Mouse (Mus musculus) megakaryocyte-erythroid progenitor cell, adult 5-6 weeks (primary cell): ENCODE data around the gene Dnajc1. TPM values are rescaled to one million over a fixed set of nuclear protein-coding genes. Genes with fewer than 3 reads are reported as not detected.

ENCODE experiments used
- ATAC-seq: replicated peaks from 2 replicates; pipeline ENCODE4 v1.8.0; 2016; ENCODE audit warnings: mild to moderate bottlenecking, inconsistent platforms; ENCODE audit not compliant: severe bottlenecking, poor library complexity, low FRiP score, low TSS enrichment
- total RNA-seq, 2 experiments: library from RNA; stranded (forward) in 1 of 2; stranded (reverse) in 1 of 2; fragments of 200-1000, 215-1000 nt in 1 of 2; fragments of >200 nt in 1 of 2; fragmentation: Nextera tagmentation in 1 of 2; gene quantifications; 2 replicates each; pipeline ENCODE4 v1.2.3; 2014 to 2017

The Dnajc1 gene
- total RNA-seq, 2 experiments from 2014 or later: 17.0 to 26.7 TPM

DNA sequence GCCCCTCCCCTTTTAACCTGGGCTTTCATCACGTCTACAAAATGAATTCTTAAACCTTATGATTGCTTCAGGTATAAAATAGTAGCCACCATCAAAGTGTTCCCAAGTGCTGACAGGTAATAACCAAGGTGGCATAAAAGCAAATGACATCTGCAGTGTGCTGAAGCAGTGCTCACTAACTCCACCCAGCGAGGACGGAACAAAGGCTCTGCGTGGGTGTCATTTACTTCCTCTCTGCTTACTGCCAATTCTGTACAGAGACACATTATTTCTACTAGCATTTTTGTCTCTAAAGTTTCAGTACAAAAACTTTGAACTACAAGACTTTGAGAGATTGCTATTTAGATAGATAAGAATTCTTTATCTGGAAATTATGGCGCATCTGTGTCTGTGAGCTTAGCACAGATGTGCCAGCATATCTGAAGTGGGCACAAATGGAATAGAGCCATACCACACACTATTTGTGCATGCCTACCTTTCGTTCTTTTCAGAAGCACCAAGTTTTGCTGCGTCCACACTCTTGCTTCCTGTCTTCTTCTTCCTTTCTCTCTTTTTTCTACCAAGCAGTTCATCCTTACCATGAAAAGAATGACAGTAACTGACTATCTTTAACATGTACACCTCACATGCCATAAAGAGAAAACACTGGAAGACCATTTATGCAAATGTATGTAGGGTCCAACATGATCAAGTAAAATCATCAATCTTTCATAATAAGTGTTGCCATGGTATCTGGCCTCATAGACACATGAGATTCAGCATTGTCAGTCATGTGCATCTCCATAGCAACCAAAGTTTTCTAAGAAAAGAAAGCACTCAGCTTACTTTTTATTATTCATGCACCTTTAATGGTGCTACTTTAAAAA, 85.0 kb downstream of the Dnajc1 start:
- peak; percentile 77 for ATAC-seq

DNA sequence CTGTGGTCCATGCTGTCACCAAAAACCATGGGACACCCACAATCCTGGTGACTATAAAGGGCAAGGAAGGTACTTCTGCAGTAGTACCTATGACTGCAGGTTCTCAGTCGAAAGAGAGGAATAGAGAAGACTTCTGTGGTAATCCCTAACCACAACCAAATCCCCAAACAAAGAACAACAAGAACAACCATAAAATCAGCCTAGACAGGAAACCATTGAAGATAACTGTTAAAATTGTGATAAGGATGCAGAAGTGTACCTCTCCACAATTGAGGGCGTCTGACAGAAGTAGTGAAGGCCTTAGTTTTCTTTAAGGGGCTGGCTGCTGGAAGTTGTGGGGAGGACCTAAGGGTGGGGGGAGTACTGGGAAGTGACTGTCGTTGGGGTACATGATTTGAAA, 91.7 kb downstream of the Dnajc1 start:
- no peak for ATAC-seq

DNA sequence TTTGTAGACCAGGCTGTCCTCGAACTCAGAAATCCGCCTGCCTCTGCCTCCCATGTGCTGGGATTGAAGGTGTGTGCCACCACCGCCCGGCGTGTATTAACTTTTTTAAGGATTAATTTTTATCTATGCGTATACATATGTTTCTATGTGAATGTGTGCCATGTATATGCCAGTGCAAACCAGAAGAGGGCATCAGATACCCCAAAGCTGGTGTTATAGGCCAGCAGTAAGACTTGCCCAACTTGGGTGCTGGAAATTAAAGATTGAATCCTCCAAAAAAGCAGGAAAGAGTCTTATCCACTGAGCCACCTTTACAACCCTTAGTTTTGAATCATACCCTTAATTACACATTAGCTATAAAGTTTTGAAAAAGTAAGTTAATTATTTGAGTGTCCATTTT, 107.5 kb downstream of the Dnajc1 start:
- ATAC-seq: peak; percentile 55; the same call in 1 of the 2 replicates

GRCm38 (mm10) chr2:18265736-18266135, 126.9 kb downstream of the Dnajc1 start:
- no peak for ATAC-seq

DNA sequence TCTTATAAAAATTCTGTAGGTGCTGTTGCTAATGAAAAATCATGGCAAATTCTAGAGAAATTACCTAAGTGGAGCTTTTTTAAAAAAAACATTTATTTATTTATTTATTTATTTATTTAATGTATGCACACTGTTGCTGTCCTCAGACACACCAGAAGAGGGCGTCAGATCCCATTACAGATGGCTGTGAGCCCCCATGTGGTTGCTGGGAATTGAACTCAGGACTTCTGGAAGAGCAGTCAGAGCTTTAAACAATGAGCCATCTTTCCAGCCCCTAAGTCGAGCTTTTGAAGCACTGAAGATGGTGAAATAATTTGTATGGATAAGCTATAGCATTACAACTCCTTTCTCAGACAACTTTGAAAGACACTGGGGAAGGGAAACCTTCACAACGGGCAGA, 128.1 kb downstream of the Dnajc1 start:
- no peak for ATAC-seq

- no peak for ATAC-seq
These were observed 130.3 kb downstream of the Dnajc1 start for GRCm38 (mm10) chr2:18262298-18262697.

DNA sequence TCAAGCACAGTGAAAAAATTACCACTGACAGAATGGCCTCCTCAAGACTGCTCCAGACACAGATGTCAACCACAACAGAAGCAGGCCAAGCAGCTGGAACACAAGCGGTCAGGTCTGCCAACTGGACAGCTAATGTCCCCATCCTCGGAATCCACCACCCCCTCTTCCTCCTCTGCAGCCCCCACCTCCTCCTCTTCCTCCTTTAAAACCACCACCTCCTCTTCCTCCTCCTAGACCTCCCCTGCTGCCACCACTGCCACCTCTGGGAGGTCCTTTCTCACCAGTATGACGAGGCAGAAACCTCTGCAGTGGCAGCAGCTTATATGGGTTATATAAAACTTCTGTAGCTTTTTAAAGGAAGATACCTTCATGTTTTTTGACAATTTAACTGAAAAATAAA, 143.4 kb downstream of the Dnajc1 start:
- no peak for ATAC-seq

GRCm38 (mm10) chr2:18235524-18235923, 157.1 kb downstream of the Dnajc1 start:
- peak; percentile 71 for ATAC-seq

- no peak for ATAC-seq
These were observed 159.6 kb downstream of the Dnajc1 start for GRCm38 (mm10) chr2:18232883-18233567.

DNA sequence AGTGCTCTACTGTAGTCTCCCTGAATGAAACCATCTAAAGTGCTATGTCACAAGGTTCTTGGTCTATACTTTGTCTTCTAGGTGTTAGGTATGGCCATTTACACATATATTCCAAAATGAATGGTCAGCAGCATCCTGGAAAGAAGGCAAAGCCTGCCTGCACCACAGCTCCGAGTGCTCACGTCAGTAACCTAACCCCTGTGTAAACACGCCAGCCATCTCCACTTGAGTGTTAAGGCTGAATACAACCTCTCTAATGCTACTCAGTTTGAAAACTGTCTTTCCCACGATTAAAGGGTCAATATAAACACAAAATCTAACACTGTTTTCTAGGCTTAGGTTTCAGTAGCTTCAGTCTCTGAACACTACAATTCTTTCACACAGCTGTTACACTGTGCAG, 161.5 kb downstream of the Dnajc1 start:
- ATAC-seq: no peak

DNA sequence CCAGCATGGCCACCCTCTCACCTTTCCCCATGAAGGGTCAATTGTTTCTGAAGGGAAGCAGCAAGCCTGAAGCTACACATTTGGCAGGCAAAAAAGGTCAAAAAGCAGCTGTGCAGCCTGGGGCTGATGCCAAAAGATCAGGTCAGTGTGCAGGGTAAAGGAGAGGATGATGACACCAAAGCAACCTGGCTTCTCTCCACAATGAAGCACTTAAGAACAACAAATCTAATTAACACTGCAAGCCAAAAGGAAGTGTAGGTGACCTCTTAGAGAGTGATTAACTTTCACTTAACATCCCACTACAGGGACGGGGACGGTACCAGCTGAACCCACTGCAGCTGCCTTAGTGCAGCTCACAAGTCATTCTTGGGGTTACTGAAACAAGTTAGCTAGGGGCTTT, 163.4 kb downstream of the Dnajc1 start:
- no peak for ATAC-seq

DNA sequence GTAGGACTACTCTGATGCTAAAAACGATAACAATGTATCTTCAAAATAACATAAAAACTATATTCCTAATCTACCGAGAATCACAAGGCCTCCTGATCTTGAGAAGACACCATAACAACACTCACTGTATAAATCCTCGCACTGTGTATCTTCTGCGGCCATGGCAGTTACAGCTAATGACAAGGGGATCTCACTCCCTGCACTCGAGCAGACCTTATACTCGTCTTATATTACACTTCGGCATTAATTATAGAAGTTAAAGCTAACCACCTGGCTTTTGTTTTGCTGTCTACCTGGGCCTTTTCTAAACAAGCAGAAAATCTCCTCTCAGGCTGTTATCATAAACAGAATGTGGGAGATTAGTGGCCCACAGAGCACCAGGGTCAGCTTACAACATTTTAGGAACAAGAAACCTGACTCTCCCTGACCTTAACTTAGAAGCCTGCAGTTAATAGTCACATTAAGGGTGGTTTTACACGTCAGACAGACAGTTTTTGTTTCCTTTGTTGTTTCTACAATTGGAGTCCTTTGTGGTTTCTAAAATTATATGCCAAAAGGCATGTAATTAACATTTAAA, 164.1 kb downstream of the Dnajc1 start:
- ATAC-seq: no peak

GRCm38 (mm10) chr2:18219569-18219968, 173.1 kb downstream of the Dnajc1 start:
- ATAC-seq: no peak

DNA sequence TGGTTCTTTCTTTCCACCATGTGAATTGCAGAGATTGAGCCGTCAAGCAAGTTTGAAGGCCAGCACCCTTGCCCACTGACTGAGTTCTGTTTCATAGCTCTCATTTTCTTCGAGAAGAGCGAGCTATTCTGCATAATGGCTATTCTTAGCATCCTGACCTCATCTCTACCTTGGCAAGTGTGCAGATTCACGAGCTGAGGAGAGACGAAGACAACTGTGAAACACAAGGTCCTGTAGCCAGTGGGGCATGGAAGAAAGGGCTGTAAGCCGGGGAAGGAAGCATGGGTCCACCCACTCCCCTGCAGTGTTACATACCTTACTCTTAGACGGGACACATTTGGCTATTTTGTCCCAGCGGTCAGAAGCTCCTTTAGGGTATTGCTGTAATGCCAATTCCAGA, 173.5 kb downstream of the Dnajc1 start:
- ATAC-seq: no peak

DNA sequence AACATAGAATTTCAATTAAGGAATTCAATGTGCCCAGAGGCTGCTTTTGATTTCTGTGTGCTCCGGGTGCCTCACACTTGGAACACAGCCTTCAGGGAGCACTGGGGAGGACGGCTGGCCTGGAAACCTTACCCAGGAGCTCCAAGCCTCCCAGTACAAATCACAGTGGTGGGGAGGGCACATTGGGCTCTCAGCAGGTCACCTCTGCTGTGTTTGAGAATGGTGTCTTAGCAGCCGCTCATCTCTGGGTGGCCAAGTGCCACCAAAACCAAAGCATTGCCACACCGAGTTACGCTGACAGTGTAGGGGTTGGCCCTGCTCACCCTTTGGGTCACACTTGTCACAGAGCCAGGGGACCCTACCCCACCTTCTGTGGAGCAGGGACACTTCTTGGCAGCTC, 174.1 kb downstream of the Dnajc1 start:
- ATAC-seq: no peak

DNA sequence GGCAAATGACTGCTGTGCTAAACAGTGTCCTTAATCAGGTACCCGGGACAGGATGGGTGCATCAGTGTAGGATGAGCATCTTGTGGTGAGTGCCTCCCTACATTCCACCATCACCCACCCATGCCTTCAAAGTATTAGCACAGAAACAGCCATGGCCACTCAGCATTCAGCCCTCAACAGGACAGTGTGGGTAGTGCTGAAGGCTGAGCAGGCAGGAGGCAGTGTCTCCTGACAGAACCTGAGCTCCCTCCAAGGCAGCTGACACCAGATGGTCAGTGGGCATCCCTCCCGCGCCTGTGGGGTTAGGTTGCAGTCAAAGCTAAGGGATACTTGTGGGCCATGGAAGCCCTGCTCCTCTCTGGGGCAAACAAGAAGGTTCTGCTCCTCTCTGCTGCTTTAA, 174.8 kb downstream of the Dnajc1 start:
- ATAC-seq: 0 out of 2 replicates have a peak, but pooled peaks have one; percentile 18

DNA sequence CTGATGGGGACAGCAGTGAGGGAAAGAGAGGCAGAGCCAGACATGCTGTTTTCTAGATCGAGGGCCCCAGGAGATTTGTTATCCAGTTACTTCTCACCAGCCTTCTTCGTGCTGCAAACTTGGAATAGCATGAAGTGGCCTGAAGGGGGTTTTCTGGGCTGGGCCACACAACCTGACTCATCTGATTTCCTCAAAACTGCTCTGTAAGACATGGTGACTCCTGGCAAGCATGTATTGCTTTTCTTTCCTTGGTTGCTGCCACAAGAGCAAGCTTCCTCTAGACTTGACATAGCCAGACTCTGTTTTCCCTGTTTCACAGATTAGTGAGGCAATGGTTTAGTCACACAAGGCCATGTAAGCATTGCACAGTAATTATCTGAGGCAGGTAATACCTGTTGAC, 178.6 kb downstream of the Dnajc1 start:
- 0 out of 2 replicates have a peak, but pooled peaks have one; percentile 17 for ATAC-seq

- no peak for ATAC-seq
These were observed 182.7 kb downstream of the Dnajc1 start for GRCm38 (mm10) chr2:18209948-18210347.

DNA sequence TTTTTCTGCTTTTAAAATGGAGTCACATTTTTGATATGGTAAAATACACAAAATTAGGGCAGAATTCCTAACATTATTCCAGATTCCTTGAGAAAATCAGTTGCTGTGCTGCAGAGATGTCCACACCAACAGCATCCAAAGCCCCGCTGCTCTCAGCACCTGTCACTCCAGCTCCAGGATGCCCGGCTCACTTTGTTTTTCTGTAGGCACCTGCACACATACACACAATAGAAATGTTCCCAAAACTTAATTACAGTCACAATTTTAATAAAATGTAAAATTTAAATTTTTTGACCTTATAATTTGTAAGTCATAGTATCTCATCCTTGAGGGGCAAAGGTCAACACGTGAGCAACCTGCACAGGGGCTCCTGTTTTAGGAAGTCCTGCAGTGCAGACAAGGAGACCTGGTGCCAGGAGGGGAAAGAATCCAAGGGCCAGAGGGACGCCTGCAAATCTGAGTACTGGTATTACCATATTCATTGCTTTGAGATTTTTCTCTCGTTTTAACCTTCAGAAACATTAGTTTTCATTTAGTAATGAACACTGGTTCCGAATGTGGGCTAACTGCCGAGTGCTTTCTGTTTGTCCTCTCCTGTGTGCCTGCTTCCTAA, 183.3 kb downstream of the Dnajc1 start:
- ATAC-seq: no peak

DNA sequence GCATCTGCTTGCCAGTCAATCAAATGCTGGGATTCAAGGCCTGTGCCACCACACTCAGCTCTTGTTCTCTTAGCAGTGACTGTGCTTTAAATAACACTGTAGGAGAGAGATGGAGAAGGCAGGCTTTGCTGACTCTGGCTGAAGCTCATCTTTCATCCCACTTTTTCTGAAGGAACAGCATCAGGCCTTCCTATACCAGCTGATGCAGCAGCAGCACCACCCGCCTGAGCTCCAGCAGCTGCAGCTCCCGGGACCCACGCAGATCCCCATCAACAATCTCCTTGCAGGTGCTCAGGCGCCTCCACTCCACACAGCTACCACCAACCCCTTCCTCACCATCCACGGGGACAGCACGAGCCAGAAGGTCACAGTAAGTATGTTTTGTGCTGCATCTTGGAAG, 184.1 kb downstream of the Dnajc1 start:
- no peak for ATAC-seq
